Comparison of ENCODE assay signal across 9 mouse cellular contexts in the genomic region with DNA sequence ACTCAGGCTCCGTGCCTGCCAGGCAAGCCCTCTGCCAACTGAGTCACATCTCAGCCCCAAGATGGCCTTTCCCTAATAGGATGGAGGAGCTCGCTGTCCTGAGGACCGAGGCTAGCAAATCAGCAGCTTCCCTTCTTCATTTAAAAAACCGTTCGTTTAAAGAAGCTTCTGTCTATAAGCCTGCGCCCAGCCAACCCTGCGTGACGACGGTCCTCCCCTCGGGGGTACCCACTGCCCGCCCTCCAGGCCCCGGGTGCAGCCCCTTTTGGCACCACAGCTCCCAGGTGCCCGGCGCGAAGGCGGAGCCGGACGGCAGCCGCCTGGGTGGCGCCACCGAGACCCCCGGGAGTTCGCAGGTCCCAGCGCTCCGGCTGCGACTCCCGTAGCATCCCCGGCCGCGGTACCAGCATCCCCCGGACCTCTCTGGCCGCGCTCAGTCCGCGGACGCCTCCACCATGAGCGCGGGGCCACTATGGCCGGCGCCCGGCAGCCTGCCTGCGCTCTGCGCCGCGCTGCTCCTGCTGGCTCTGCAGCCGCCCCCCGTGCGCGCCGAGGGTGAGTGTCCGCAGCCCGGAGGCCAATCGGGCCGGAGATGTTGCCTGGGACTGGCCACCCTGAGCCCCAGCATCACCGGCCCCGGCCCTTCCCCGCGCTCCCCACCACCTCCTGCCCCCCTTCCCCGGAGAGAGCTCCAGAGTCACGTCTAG. TPM values are rescaled to one million over a fixed set of nuclear protein-coding genes. Genes with fewer than 3 reads are reported as not detected.
DNase-seq lines count a peak whose midpoint lies in the region; ATAC-seq and TF ChIP-seq lines count a peak whose summit lies in the region.
"Had no signal": no experiment of that assay in that cellular context is flagged by ENCODE, and none has a peak within 500 bp of the region (broad histone marks: within the 10 kb centered on the region; RNA-seq: fewer than 3 reads in every experiment).

TSS of gene Susd5 (plus strand) at position 51 of the 707 bp plus-strand sequence.

- WGBS in forebrain, postnatal 0 days, result under 1% methylated on average over 60 of the region's 60 CpGs
- under 1% methylated on average over 49 of the region's 60 CpGs for WGBS in midbrain, embryonic 13.5 days

- H3K36me3 ChIP-seq in forebrain, postnatal 0 days (ENCODE audit: insufficient read depth), result no peaks in the 10 kb centered on the region
- no peaks in the 10 kb centered on the region for H3K36me3 ChIP-seq in midbrain, embryonic 13.5 days

- H3K27ac ChIP-seq in forebrain, postnatal 0 days (ENCODE audit: low read depth, low read length), result no peak within 1 kb of the TSS
- no peak within 1 kb of the TSS for H3K27ac ChIP-seq in midbrain, embryonic 13.5 days
- H3K27ac ChIP-seq: liver, embryonic 14.5 days had no signal

- H3K4me2 ChIP-seq in forebrain, postnatal 0 days (ENCODE audit: low read depth), result peak within 1 kb of the TSS; percentile 69
- H3K4me2 ChIP-seq in midbrain, embryonic 13.5 days (replicated peaks), result peak within 1 kb of the TSS; percentile 81

- peaks cover 26% of the 10 kb centered on the region for H3K27me3 ChIP-seq in forebrain, postnatal 0 days (ENCODE audit: insufficient read depth, low read length)
- peaks cover 48% of the 10 kb centered on the region for H3K27me3 ChIP-seq in midbrain, embryonic 13.5 days

- ATAC-seq in forebrain, postnatal 0 days, result peak; percentile 48
- ATAC-seq in midbrain, embryonic 13.5 days, result peak; percentile 86

- H3K9ac ChIP-seq in forebrain, postnatal 0 days, result peak within 1 kb of the TSS; percentile 43
- peak within 1 kb of the TSS; percentile 63 for H3K9ac ChIP-seq in midbrain, embryonic 13.5 days (replicated peaks)
- H3K9ac ChIP-seq: liver, embryonic 14.5 days had no signal

- DNase-seq in layer of hippocampus, postnatal 10 days (ENCODE audit: low spot score in 2 of 2), result peak; percentile 10 to 30
- no peak for DNase-seq in layer of hippocampus, adult 8-10 months (ENCODE audit: low spot score in 2 of 2)
- DNase-seq in embryo, embryonic 10.5 days (ENCODE audit: low spot score), result peak; percentile 41
- peak; percentile 9 for DNase-seq in forebrain, postnatal 0 days
- DNase-seq in thymus, adult 18-20 months, result no peak
- DNase-seq in thymus, postnatal 36 days, result no peak
- DNase-seq in spleen, postnatal 36 days (ENCODE audit: low spot score in 2 of 2), result no peak

- H3K9me3 ChIP-seq in forebrain, postnatal 0 days (ENCODE audit: low read length), result no peaks in the 10 kb centered on the region
- no peaks in the 10 kb centered on the region for H3K9me3 ChIP-seq in midbrain, embryonic 13.5 days

- TF ChIP-seq CTCF in forebrain, postnatal 0 days (IDR thresholded peaks at IDR 0.05; ENCODE audit: low read depth), result no peak

- H3K4me3 ChIP-seq in forebrain, postnatal 0 days (ENCODE audit: low read depth, low read length), result peak within 1 kb of the TSS; percentile 43
- peak within 1 kb of the TSS; percentile 54 for H3K4me3 ChIP-seq in midbrain, embryonic 13.5 days (replicated peaks)

- no peaks in the 10 kb centered on the region for H3K4me1 ChIP-seq in forebrain, postnatal 0 days (ENCODE audit: insufficient read depth)
- peaks cover 10% of the 10 kb centered on the region for H3K4me1 ChIP-seq in midbrain, embryonic 13.5 days (replicated peaks)

RNA-seq across cellular contexts. Expression of gene Susd5, which starts in this region (rescaled TPM):
- total RNA-seq in layer of hippocampus, postnatal 10 days (2021), result 1 to 10 TPM; 1.6 to 2.3 TPM
- total RNA-seq in layer of hippocampus, adult 8-10 months (2022), result 1 to 10 TPM; 2.2 to 3.2 (median 2.7) TPM
- total RNA-seq in forebrain, postnatal 0 days (2014; rRNA removed), result 0.54 and 1.6 TPM in 2 replicates
- 0.09 and 0.31 TPM in 2 replicates for polyA plus RNA-seq in forebrain, postnatal 0 days (2015; fragmentation: Nextera tagmentation; extraction: Ambion mirVana)
- 0.23 and 0.31 TPM in 2 replicates for polyA plus RNA-seq in midbrain, embryonic 13.5 days (2015; fragmentation: Nextera tagmentation; extraction: Ambion mirVana)

Comparison
In these comparisons a context has a peak if more than half of its experiments do, and no peak if none do; other contexts are left out.
1. DNase-seq: peak in layer of hippocampus, postnatal 10 days (2 of 2), embryo, embryonic 10.5 days (single experiment) and forebrain, postnatal 0 days (single experiment); none in layer of hippocampus, adult 8-10 months (0 of 2), thymus, adult 18-20 months (0 of 2), thymus, postnatal 36 days (0 of 2) and spleen, postnatal 36 days (0 of 2).
2. Peak in ATAC-seq, H3K4me3 ChIP-seq, H3K9ac ChIP-seq and H3K4me2 ChIP-seq in midbrain, embryonic 13.5 days; RNA of the gene not detected or under 1 TPM.